Mouse (Mus musculus): ENCODE measurements around the gene Slc5a10.

The Slc5a10 gene

GRCm38 (mm10) chr11:61667782-61668181 is 52.8 kb downstream of the Slc5a10 start:
- DNase-seq (ENCODE audit: low spot score in 2 of 2), result no peak

DNA sequence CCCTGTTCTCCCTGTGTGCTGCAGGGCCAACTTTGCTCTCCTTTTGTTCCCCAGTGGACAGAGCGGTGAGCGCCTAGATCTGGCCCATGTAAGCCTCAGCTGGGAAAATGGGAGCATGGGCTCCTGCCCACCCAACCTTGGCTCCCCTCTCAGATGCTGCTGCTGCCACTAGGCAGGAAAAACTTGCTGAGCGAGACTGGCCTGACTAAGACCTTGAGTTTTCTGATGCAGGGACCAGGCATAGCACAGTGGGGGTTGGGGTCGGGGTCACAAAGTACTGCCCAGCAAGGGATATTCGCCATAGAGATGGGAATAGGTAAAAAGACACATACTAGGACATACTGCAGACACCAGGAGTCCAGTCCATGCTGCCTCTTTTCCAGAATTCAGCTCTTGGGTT is 53.4 kb downstream of the Slc5a10 start:
- DNase-seq (ENCODE audit: low spot score in 2 of 2), result no peak

DNA sequence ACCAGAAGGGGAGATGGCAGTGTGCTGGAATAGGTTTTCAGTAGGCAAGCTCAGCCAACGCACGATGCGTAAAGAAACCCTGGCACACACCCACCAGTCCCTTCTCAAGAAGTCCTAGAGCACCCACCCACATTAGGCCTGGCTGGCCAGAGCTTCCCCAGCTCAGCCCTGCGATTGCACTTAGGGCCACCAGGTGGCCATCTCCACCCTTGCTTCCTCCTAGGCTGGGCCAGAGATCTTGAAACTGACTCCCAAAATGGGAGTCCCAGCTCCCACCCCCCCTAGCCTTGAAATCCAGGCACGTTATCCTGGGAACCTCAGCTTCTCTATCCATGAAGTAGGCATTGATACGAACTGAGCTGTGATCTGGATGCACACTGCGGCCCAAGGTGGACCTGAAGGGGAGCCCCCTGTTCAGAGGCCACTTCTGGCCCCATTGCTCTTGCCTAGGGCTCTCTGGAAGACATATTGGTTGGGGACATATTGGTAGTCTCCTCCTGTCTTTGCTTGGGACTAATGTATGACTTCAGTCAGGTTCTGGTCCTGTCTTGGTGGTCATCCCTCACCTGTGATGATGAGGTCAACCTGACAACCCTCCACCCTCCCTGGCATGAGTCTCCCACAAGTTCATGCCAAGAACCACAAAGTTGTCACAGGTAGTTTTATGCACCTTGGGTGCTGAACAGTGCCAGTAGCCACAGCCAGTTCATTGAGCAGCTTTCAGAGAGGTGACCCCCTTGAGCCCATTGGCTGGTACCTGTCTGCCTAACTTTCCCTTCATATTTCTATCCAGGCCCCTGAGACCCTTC is 54.4 kb downstream of the Slc5a10 start:
- DNase-seq (ENCODE audit: low spot score in 2 of 2), result peak in 1 of 2 experiments; percentile 45

GRCm38 (mm10) chr11:61665401-61665800 is 55.2 kb downstream of the Slc5a10 start:
- no peak for DNase-seq (ENCODE audit: low spot score in 2 of 2)

DNA sequence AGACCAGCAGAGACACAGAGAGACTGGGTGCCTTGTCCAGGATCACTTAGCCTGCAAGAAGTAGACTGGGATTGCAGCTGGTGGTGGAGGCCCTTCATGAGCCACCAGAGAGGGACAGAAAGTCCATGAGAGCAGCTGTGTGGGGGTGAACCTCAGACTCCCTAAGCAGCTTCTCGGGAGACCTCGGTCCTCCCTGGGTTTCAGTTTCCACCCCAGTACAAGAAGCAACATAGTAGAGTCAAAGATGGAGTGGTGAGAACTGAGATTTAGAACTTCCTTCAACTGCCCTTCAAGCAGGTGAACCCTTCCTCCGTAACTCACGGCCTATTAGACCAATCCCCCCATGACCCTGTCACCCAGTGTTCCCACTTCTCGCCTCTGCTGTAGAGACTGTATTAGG is 58.4 kb downstream of the Slc5a10 start:
- no peak for DNase-seq (ENCODE audit: low spot score in 2 of 2)

GRCm38 (mm10) chr11:61660806-61661392 is 59.7 kb downstream of the Slc5a10 start:
- DNase-seq (ENCODE audit: low spot score in 2 of 2), result no peak

GRCm38 (mm10) chr11:61660001-61660400 is 60.6 kb downstream of the Slc5a10 start:
- no peak for DNase-seq (ENCODE audit: low spot score in 2 of 2)

GRCm38 (mm10) chr11:61659011-61659858 is 61.4 kb downstream of the Slc5a10 start:
- DNase-seq (ENCODE audit: low spot score in 2 of 2), result no peak

DNA sequence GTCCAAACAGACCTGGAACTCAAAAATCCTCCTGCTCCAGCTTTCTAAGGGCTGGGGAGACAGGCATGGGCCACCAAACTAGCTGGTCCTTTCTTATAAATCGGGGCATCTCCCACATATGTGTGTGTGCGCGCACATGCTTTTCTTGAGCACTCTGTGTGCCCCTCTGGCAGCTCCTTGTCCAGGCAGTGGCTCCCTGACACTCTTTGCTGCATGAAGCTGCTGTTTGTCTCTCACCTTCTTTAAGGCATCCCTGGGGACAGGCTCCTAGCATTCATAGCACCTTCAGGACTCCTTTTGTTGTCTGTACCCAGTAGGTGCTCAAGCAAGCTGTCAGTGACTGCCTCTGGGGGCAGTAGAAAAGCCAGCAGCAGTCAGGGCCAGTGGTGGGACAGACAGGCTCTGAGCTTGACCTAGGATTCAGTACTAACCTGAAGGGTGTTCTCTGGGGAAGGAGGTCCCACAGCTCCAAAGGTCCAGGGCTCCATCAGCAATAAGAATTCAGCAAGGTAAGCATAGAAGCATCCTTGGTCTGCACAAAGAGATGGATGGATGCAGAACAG is 62.2 kb downstream of the Slc5a10 start:
- no peak for DNase-seq (ENCODE audit: low spot score in 2 of 2)

DNA sequence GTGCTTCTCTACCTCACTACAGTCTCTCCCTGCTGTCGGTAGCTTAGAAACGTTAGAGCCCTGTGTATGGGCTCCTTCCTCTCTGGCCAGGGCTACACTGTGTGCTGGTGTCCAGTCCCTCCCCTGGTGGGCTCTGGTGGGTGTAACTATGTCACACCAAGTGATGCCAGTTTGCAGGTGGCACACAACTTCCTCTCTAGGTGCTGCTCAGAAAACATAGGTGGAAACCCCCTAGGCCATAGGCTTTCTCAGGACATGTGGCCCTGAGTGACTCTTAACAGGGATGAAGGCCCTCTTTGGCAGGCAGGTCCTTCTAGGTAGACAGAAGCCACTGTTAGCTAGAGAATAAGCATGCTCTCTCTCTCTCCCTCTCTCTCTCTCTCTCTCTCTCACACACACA is 63.2 kb downstream of the Slc5a10 start:
- DNase-seq (ENCODE audit: low spot score in 2 of 2), result no peak

GRCm38 (mm10) chr11:61656148-61656850 is 64.3 kb downstream of the Slc5a10 start:
- DNase-seq (ENCODE audit: low spot score in 2 of 2), result no peak

DNA sequence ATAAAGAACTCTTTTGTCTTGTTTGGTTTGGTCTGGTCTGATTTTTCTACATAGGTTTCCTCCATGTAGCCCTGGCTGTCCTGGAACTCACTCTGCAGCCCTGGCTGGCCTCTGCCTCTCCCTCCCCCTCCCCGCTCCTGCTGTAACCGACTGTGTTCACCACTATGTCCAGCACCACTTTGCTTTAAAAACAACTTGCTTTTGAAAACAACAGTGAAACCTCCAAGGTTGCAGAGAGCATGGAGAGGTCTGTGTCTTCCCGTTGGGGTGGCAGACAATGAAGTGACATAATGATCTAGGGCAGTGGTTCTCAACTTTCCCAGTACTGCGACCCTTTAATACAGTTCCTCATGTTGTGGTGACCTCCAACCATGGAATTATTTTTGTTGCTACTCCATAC is 65.0 kb downstream of the Slc5a10 start:
- DNase-seq (ENCODE audit: low spot score in 2 of 2), result no peak

DNA sequence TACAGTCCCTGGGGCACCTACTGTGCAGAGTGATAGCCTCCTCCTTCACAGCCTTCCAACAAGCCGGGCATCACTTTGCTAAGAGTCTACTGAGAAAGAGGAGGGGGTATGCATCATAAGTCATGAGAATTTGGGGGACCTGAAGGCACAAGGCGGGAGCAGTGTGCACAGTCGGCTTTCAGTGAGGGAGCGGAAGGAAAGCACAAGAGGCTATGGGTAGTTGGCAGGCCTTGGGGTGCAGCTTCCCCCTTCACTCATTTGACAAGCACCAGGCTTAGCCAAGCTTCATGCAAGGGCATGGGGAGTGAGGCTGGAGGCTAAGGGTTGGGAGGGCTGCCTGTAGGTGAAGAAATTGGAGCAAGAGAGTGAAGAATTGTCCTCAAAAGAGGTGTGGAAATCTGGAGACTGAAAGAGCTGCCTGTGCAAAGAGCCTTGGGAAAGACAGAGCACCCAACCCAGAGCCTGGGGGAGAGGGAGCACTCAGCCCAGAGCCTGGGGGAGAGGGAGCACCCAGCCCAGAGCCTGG is 65.8 kb downstream of the Slc5a10 start:
- DNase-seq (ENCODE audit: low spot score in 2 of 2), result no peak

DNA sequence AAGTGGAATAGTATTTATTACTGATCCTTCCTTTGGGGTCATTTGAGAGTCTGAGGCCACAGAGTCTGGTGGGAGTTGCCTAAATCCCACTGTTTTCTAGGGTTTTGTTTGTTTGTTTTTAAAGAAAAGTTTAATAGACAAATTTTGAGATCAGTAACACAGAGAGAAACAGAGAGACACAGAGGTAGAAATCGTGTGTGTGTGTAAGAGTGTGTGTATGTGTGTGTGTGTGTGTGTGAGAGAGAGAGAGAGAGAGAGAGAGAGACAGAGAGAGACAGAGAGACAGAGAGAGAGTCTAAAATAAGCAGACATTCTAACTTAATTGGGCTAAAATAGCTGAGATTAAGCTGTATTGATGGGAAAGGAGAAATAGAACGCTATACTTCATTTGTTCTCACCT is 67.1 kb downstream of the Slc5a10 start:
- no peak for DNase-seq (ENCODE audit: low spot score in 2 of 2)

DNA sequence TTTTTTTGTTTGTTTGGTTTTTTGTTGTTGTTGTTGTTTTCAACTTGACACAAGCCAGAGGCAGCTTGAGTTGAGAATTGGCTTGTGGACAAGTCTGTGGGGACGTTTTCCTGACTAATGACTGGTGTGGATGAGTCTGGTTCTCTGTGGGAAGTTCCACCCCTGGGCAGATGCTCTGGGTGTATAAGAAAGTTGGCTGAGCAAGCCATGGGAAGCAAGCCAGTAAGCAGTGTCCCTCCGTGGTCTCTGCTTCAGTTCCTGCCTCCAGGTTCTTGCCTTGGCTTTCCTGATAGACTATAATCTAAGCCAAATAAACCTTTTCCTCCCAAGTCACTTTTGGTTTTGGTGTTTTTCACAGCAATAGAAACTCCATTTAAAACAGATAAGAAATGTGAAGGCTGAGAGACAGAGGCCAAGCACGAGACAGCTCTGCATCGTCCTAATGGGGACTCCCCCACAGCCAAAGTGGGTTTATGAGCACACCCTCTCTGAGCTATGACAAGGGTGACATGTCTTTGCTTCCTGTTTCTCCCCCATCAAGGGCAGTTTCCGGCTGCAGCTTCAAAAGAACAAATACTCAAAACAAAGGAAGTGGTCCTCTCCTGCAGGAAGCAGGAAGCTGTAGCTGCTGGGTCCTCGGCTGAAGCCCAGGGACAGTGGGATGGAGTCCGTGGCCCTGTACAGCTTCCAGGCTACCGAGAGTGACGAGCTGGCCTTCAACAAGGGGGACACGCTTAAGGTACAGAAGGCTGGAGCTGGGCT is 67.8 kb downstream of the Slc5a10 start, which contains the start of gene Grap:
Grap (plus strand) TSS at position 580 of the 762 bp plus-strand sequence.
- DNase-seq (ENCODE audit: low spot score in 2 of 2), result no peak

- DNase-seq (ENCODE audit: low spot score in 2 of 2), result no peak
Measured at GRCm38 (mm10) chr11:61652216-61652615, 68.4 kb downstream of the Slc5a10 start.

GRCm38 (mm10) chr11:61650470-61651265 is 70.0 kb downstream of the Slc5a10 start:
- no peak for DNase-seq (ENCODE audit: low spot score in 2 of 2)

DNA sequence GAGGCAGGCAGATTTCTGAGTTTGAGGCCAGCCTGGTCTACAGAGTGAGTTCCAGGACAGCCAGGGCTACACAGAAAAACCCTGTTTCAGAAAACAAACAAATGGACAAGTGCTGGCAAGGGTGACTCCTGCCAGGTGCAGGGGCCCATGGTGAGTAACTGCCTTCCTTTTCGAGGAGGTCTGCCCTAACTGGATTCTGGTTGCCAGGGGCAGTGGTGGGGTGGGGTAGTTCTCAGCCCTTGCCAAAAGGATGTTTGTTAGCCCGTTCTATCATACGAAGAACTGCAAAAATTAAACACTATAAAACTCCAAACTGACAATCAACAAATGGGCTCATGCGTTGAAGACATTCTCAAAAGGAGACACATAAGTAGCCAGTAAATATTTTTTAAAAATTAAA is 71.0 kb downstream of the Slc5a10 start:
- no peak for DNase-seq (ENCODE audit: low spot score in 2 of 2)

DNA sequence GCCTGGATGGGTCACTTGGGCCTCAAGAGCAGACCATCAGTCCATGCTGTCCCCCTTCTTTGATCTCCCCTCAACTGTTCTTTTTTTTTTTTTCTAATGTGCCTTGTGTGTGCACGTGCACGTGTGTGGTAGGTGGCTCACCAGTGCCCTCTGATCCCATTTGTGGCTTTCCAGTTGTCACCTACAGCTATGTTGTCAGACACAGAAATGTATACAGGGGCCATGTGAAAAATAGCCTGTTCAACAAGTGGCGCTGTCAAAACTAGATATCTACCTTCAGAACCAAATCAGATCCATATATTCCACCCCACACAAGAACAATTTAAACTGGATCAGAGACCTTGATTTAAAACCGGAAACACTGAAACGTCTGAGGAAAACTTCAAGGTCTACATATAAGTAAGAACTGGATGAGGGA is 71.5 kb downstream of the Slc5a10 start:
- no peak for DNase-seq (ENCODE audit: low spot score in 2 of 2)

GRCm38 (mm10) chr11:61648749-61649115 is 71.9 kb downstream of the Slc5a10 start:
- no peak for DNase-seq (ENCODE audit: low spot score in 2 of 2)

All from urinary bladder, postnatal 4 days (tissue).